Mouse (Mus musculus) ES-E14 (cell line): ENCODE measurements around the gene Eef1a1.

ENCODE experiments used
- CHD2 ChIP-seq: IDR thresholded peaks from 2 replicates; pipeline ENCODE4 v1.6.1; 2014; ENCODE audit warnings: mild to moderate bottlenecking, low read depth, low read length, inconsistent platforms
- HCFC1 ChIP-seq: IDR thresholded peaks from 2 replicates; pipeline ENCODE4 v1.6.1; 2012; ENCODE audit warnings: low read length, inconsistent platforms, borderline replicate concordance; ENCODE audit not compliant: insufficient read depth
- MAFK ChIP-seq: IDR thresholded peaks from 2 replicates; pipeline ENCODE4 v1.6.1; 2014; ENCODE audit warnings: mild to moderate bottlenecking, low read depth, low read length, inconsistent platforms; ENCODE audit not compliant: insufficient read depth
- ZNF384 ChIP-seq: IDR thresholded peaks from 2 replicates; pipeline ENCODE4 v1.6.1; 2012; ENCODE audit warnings: low read depth, low read length, inconsistent platforms

DNA sequence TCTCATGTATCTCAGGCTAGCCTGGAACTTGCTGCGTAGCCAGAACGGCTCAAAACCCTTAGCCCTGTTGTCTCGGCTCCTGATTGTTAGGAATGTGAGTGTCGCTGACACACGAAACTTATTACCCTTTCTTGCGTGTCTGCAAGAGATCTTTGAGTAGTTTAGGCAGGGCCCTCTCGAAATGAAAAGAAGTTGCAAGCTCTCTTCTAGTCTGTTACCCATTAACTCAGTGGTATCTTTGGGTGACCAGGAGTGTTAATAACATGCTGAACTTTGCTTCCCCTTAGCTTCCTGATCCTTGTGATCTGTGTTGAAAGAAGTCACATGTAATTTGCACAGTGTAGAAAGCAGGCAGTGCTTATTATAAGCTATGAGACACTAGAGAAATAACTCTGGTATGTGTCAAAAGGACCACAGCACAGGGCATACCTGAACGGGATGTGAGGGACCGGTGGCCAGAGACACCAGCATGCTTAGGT, 43.4 kb upstream of the Eef1a1 start:
- TF ChIP-seq CHD2 (no peak), HCFC1 (no peak), ZNF384 (no peak), MAFK (no peak)
